Mouse (Mus musculus) lung, embryonic 14.5 days (tissue): ENCODE measurements around the gene Olfr67. TPM values are rescaled to one million over a fixed set of nuclear protein-coding genes. Genes with fewer than 3 reads are reported as not detected.
"Not testable (repeated sequence)": the region's sequence is repeated elsewhere in the genome, so short reads cannot be mapped to it uniquely, and the experiment has no call there.

ENCODE experiments used
- ATAC-seq: fragments of 200-750 bp; cut with Nextera tagmentation; 2 replicates; pipeline ENCODE4 v1.8.0; 2017; ENCODE audit warnings: mild to moderate bottlenecking, moderate TSS enrichment, moderate library complexity; ENCODE audit not compliant: insufficient read depth
- DNase-seq: peaks from one replicate; pipeline ENCODE4 v3.0.0-alpha.2; 2015
- H3K27ac ChIP-seq: fragments of 300-500 bp; sonication (generic); 2 replicates; pipeline ENCODE4 v1.5.1; 2014; ENCODE audit warnings: low read depth, mild to moderate bottlenecking, moderate library complexity
- H3K27me3 ChIP-seq: fragments of 300-500 bp; sonication (generic); 2 replicates; pipeline ENCODE4 v1.6.1; 2014; ENCODE audit warnings: low read length, control low read depth; ENCODE audit not compliant: insufficient read depth
- H3K36me3 ChIP-seq: fragments of 300-500 bp; sonication (generic); 2 replicates; pipeline ENCODE4 v1.6.1; 2014; ENCODE audit warnings: control low read depth; ENCODE audit not compliant: insufficient read depth
- H3K4me1 ChIP-seq: fragments of 300-500 bp; sonication (generic); 2 replicates; pipeline ENCODE4 v1.6.1; 2014; ENCODE audit warnings: antibody characterized with exemption, control low read depth; ENCODE audit not compliant: insufficient read depth
- H3K4me2 ChIP-seq: fragments of 300-500 bp; sonication (generic); 2 replicates; pipeline ENCODE4 v1.6.1; 2014; ENCODE audit warnings: mild to moderate bottlenecking
- H3K4me3 ChIP-seq: fragments of 300-500 bp; sonication (generic); 2 replicates; pipeline ENCODE4 v1.5.1; 2014; ENCODE audit warnings: low read depth, low read length
- H3K9ac ChIP-seq: fragments of 300-500 bp; sonication (generic); 2 replicates; pipeline ENCODE4 v1.6.1; 2014
- H3K9me3 ChIP-seq: fragments of 300-500 bp; sonication (generic); 2 replicates; pipeline ENCODE4 v1.6.1; 2016; ENCODE audit warnings: low read depth, low read length, control low read depth
- CTCF ChIP-seq: IDR thresholded peaks from 2 replicates; pipeline ENCODE4 v1.5.1; 2016; ENCODE audit warnings: antibody characterized with exemption, low read depth
- WGBS: fragments of 180-500 bp; shearing (Covaris S2); extraction: QIAGEN DNeasy Blood & Tissue Kit; methylation state at CpG from one replicate; pipeline ENCODE4 v1.1.7; 2014; 5-methylcytosine and 5-hydroxymethylcytosine counted together
- polyA plus RNA-seq: library from polyadenylated mRNA; unstranded; fragments of >200 nt; fragmentation: Nextera tagmentation; extraction: Ambion mirVana; gene quantifications from 2 replicates; pipeline ENCODE4 v1.2.1, GENCODE M21; 2014

The Olfr67 gene
- not detected in 2 replicates for polyA plus RNA-seq

DNA sequence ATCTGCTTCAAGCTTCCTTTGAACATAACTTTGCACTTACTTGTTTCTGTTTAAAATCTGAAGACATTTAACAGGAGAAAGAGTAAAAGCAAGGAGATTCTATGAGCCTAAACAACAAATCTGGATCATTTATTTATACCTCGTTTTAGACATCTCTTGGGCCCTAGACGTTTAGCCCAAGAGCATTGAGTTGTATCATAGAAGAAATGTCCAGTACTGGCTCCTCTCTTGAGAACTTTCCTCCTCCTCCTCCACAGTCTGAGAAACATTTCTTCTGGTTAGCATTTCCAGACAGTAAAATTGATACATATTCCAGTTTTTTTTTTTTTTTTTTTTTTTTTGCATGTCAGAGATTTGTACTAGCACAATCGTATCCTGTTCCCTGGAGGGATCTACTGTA lies at the start of gene Olfr67:
Olfr67 (minus strand) TSS at position 101 of the 400 bp plus-strand sequence.
- Histone ChIP-seq H3K4me1 (no peaks in the 10 kb centered on the region), H3K4me3 (no peak within 1 kb of the TSS), H3K36me3 (no peaks in the 10 kb centered on the region), H3K9me3 (no peaks in the 10 kb centered on the region), H3K4me2 (no peak within 1 kb of the TSS), H3K27ac (no peak within 1 kb of the TSS), H3K27me3 (no peaks in the 10 kb centered on the region), H3K9ac (no peak within 1 kb of the TSS)
- no peak for DNase-seq
- WGBS = 66% methylated on average over 3 of the region's 3 CpGs
- no peak for ATAC-seq
- TF ChIP-seq CTCF = no peak

DNA sequence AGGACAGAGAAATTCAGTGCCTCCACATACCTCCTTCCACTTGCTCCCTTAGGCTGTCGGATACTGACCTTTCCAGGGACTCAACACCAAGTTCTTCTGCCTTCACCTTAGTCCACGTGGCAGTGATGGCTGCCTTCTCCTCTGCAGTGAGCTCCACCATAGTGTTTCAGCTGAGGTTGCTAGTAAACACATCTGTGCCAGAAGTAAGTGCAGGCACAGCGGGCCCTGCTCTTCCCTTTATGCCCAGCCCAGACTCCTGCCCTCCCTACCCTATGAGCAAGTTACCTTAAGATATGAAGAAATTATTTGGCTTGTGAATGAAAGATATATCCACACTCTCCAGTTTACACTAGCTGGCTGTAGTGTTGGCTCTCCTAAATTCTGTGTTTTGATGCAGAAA lies 48.6 kb upstream of the Olfr67 start, which contains the start of gene Hbb-bh2:
Hbb-bh2 (minus strand) TSS at position 253 of the 400 bp plus-strand sequence.
- Histone ChIP-seq H3K9me3 (no peaks in the 10 kb centered on the region), H3K9ac (no peak within 1 kb of the TSS), H3K4me2 (no peak within 1 kb of the TSS), H3K4me1 (no peaks in the 10 kb centered on the region), H3K4me3 (no peak within 1 kb of the TSS), H3K27ac (no peak within 1 kb of the TSS), H3K27me3 (no peaks in the 10 kb centered on the region), H3K36me3 (no peaks in the 10 kb centered on the region)
- ATAC-seq (no peak), DNase-seq (no peak)
- WGBS = 69% methylated on average over 3 of the region's 3 CpGs
- no peak for TF ChIP-seq CTCF

DNA sequence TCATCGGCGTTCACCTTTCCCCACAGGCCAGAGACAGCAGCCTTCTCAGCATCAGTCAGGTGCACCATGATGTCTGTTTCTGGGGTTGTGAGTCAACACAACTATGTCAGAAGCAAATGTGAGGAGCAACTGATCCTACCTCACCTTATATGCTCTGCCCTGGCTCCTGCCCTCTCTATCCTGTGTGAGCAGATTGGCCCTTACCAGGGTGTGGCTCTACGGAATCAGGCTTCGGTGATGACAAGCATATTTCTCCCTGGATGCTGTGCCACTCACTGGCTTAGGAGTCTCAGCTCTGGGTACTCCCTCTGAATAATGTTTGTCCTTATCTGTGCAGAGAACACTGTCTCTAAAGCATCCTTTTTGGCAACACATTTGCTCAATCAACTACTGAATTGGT lies 36.2 kb upstream of the Olfr67 start, which contains the start of gene Hbb-bs:
Hbb-bs (minus strand) TSS at position 289 of the 400 bp plus-strand sequence.
- Histone ChIP-seq H3K27me3 (no peaks in the 10 kb centered on the region), H3K27ac (no peak within 1 kb of the TSS), H3K9ac (no peak within 1 kb of the TSS), H3K36me3 (no peaks in the 10 kb centered on the region), H3K9me3 (no peaks in the 10 kb centered on the region), H3K4me2 (no peak within 1 kb of the TSS), H3K4me3 (no peak within 1 kb of the TSS), H3K4me1 (no peaks in the 10 kb centered on the region)
- WGBS = 91% methylated on average over 4 of the region's 4 CpGs
- DNase-seq = no peak
- ATAC-seq = peak; percentile 83
- TF ChIP-seq CTCF = no peak

DNA sequence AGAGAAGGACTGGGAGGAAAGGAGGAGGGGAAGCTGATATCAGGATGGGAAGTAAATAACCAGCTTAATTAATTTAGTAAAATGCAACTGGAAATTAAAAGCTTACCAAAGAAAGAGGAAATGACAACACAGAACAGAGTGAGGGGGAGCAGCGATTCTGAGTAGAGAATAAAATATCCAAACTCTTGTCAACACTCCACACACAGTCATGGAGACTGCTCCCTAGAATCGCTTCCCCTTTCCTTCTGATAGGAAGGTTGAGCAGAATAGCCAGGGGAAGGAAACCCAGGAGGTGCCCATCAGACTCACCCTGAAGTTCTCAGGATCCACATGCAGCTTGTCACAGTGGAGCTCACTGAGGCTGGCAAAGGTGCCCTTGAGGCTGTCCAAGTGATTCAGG lies 35.5 kb upstream of the Olfr67 start:
- ATAC-seq, DNase-seq, H3K36me3 ChIP-seq, H3K4me2 ChIP-seq, H3K27ac ChIP-seq, H3K9me3 ChIP-seq, H3K4me3 ChIP-seq, H3K27me3 ChIP-seq, H3K9ac ChIP-seq, H3K4me1 ChIP-seq: not testable (repeated sequence)
- no CpG with 5 or more reads among the region's 2 CpGs for WGBS

- ATAC-seq (no peak; the same call in 1 of the 2 replicates), DNase-seq (no peak)
- Histone ChIP-seq H3K9ac (no peak overlapping the region), H3K27ac (no peak overlapping the region), H3K27me3 (no peaks in the 10 kb centered on the region), H3K4me2 (no peak overlapping the region), H3K4me1 (no peaks in the 10 kb centered on the region), H3K36me3 (no peaks in the 10 kb centered on the region), H3K4me3 (no peak overlapping the region), H3K9me3 (no peaks in the 10 kb centered on the region)
- no peak for TF ChIP-seq CTCF
- 50% methylated on average over 3 of the region's 3 CpGs for WGBS
These were observed 34.8 kb upstream of the Olfr67 start for GRCm38 (mm10) chr7:103826255-103826887.

- H3K9me3 ChIP-seq = no peaks in the 10 kb centered on the region
- no peak overlapping the region for H3K9ac ChIP-seq
- no peak for TF ChIP-seq CTCF
- no peaks in the 10 kb centered on the region for H3K4me1 ChIP-seq
- no peaks in the 10 kb centered on the region for H3K36me3 ChIP-seq
- no peak overlapping the region for H3K4me3 ChIP-seq
- peak; percentile 63; the same call in 1 of the 2 replicates for ATAC-seq
- H3K27me3 ChIP-seq = no peaks in the 10 kb centered on the region
- H3K27ac ChIP-seq = no peak overlapping the region
- no peak overlapping the region for H3K4me2 ChIP-seq
- DNase-seq = no peak
- WGBS = 86% methylated on average over 3 of the region's 3 CpGs
These were observed 34.1 kb upstream of the Olfr67 start for GRCm38 (mm10) chr7:103825536-103826254.

DNA sequence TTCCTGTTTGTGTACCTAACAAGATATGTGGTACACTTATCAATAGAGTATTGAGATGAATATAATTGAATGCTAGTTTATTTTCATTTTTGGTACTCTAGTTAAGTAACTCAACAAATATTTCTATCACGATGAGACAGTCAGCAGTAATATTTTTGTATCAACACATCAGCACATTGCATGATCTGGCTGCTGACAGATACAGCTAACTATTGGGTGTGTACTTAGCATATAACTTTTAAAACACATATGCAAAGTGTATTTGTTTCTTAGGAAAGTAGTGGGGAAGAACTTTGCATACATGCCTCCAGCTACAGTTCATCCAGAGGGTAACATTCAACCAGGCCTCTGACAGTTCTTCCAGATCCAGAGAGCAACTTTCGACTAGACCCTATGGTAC lies 33.0 kb upstream of the Olfr67 start:
- ATAC-seq = no peak
- no peak overlapping the region for H3K9ac ChIP-seq
- 75% methylated on average over 2 of the region's 2 CpGs for WGBS

DNA sequence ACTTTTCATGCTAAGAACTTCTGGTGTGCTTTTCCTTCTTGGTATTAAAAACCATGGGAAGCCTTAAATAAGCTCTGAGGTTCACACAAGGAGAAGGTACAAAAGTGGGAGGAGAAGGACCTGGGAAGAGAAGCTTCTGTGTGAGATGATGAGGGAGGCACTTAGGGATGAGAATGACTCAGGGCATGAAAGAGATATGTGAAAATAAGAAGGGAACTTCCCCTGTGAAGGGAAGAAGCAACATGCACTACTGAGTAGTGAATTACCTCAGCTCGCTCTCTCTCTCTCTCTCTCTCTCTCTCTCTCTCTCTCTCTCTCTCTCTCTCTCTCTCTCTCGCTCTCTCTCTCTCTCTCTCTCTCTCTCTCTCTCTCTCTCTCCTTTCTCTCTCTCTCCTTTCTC lies 23.5 kb upstream of the Olfr67 start:
- H3K9me3 ChIP-seq, H3K27ac ChIP-seq, H3K27me3 ChIP-seq, H3K4me3 ChIP-seq, H3K4me2 ChIP-seq, ATAC-seq, DNase-seq, H3K36me3 ChIP-seq, H3K9ac ChIP-seq, H3K4me1 ChIP-seq: not testable (repeated sequence)
- 100% methylated on average over 1 of the region's 2 CpGs for WGBS

More for the DNA sequence above, 33.0 kb upstream of the Olfr67 start:
- no peaks in the 10 kb centered on the region for H3K9me3 ChIP-seq
- H3K4me1 ChIP-seq = no peaks in the 10 kb centered on the region
- no peaks in the 10 kb centered on the region for H3K27me3 ChIP-seq
- DNase-seq = no peak
- TF ChIP-seq CTCF = no peak
- no peaks in the 10 kb centered on the region for H3K36me3 ChIP-seq
- no peak overlapping the region for H3K4me2 ChIP-seq
- no peak overlapping the region for H3K4me3 ChIP-seq
- H3K27ac ChIP-seq = no peak overlapping the region; the same call in 1 of the 2 replicates
